Mouse (Mus musculus): ENCODE results near the gene Sh3rf1. TPM values are rescaled to one million over a fixed set of nuclear protein-coding genes. Genes with fewer than 3 reads are reported as not detected.

The Sh3rf1 gene
- 1.1 and 1.2 TPM in 2 replicates for polyA plus RNA-seq (2015; fragmentation: Nextera tagmentation; extraction: Ambion mirVana)

- H3K36me3 ChIP-seq (replicated peaks), result no peaks in the 10 kb centered on the region
- ATAC-seq (ENCODE audit: insufficient read depth), result peak; percentile 88
- H3K4me3 ChIP-seq (replicated peaks), result peak within 1 kb of the TSS; percentile 66
- H3K27me3 ChIP-seq, result peaks cover 39% of the 10 kb centered on the region
- under 1% methylated on average over 75 of the region's 84 CpGs for WGBS (ENCODE audit: insufficient replicate concordance)
- peak within 1 kb of the TSS; percentile 75 for H3K4me2 ChIP-seq
- peaks cover 9% of the 10 kb centered on the region; the same call in 1 of the 2 replicates for H3K4me1 ChIP-seq (replicated peaks)
- H3K27ac ChIP-seq (replicated peaks), result peak within 1 kb of the TSS; percentile 6; the same call in 1 of the 2 replicates
- peak within 1 kb of the TSS; percentile 56 for H3K9ac ChIP-seq
- H3K9me3 ChIP-seq (replicated peaks), result no peaks in the 10 kb centered on the region
These were observed at the start of gene Sh3rf1 for GRCm38 (mm10) chr8:61223729-61224379. Gene Sh3rf1 (plus strand): TSS chr8:61223872.

GRCm38 (mm10) chr8:61173921-61174492 is 49.7 kb upstream of the Sh3rf1 start:
- H3K9ac ChIP-seq, result no peak overlapping the region
- H3K9me3 ChIP-seq (replicated peaks), result no peaks in the 10 kb centered on the region
- 67% methylated on average over 7 of the region's 7 CpGs for WGBS (ENCODE audit: insufficient replicate concordance)
- no peaks in the 10 kb centered on the region for H3K27me3 ChIP-seq
- no peaks in the 10 kb centered on the region for H3K4me1 ChIP-seq (replicated peaks)
- no peak overlapping the region for H3K4me2 ChIP-seq
- H3K27ac ChIP-seq (replicated peaks), result no peak overlapping the region
- no peak overlapping the region for H3K4me3 ChIP-seq (replicated peaks)
- ATAC-seq (ENCODE audit: insufficient read depth), result no peak
- no peaks in the 10 kb centered on the region for H3K36me3 ChIP-seq (replicated peaks)

- Histone ChIP-seq H3K36me3 (replicated peaks) (no peaks in the 10 kb centered on the region), H3K9me3 (replicated peaks) (no peaks in the 10 kb centered on the region), H3K4me2 (no peak overlapping the region), H3K4me3 (replicated peaks) (no peak overlapping the region), H3K27ac (replicated peaks) (no peak overlapping the region), H3K9ac (no peak overlapping the region), H3K4me1 (replicated peaks) (no peaks in the 10 kb centered on the region), H3K27me3 (no peaks in the 10 kb centered on the region)
- no peak for ATAC-seq (ENCODE audit: insufficient read depth)
- 42% methylated on average over 2 of the region's 2 CpGs for WGBS (ENCODE audit: insufficient replicate concordance)
These were observed 47.8 kb upstream of the Sh3rf1 start for GRCm38 (mm10) chr8:61175876-61176275.

GRCm38 (mm10) chr8:61177680-61178593 is 45.7 kb upstream of the Sh3rf1 start:
- WGBS (ENCODE audit: insufficient replicate concordance), result 42% methylated on average over 12 of the region's 12 CpGs
- no peak overlapping the region for H3K27ac ChIP-seq (replicated peaks)
- H3K9ac ChIP-seq, result no peak overlapping the region
- ATAC-seq (ENCODE audit: insufficient read depth), result no peak
- H3K4me3 ChIP-seq (replicated peaks), result no peak overlapping the region
- no peaks in the 10 kb centered on the region for H3K9me3 ChIP-seq (replicated peaks)
- H3K4me2 ChIP-seq, result no peak overlapping the region
- H3K4me1 ChIP-seq (replicated peaks), result no peaks in the 10 kb centered on the region
- no peaks in the 10 kb centered on the region for H3K36me3 ChIP-seq (replicated peaks)
- H3K27me3 ChIP-seq, result no peaks in the 10 kb centered on the region

- ATAC-seq (ENCODE audit: insufficient read depth), result no peak
- 75% methylated on average over 11 of the region's 11 CpGs for WGBS (ENCODE audit: insufficient replicate concordance)
These were observed 45.0 kb upstream of the Sh3rf1 start for GRCm38 (mm10) chr8:61178594-61179140.

GRCm38 (mm10) chr8:61181592-61181991 is 42.1 kb upstream of the Sh3rf1 start:
- no peak overlapping the region for H3K9ac ChIP-seq
- H3K4me1 ChIP-seq (replicated peaks), result no peaks in the 10 kb centered on the region
- H3K4me2 ChIP-seq, result no peak overlapping the region
- no peaks in the 10 kb centered on the region for H3K9me3 ChIP-seq (replicated peaks)
- H3K36me3 ChIP-seq (replicated peaks), result no peaks in the 10 kb centered on the region
- no peak overlapping the region for H3K4me3 ChIP-seq (replicated peaks)
- 52% methylated on average over 2 of the region's 2 CpGs for WGBS (ENCODE audit: insufficient replicate concordance)
- H3K27me3 ChIP-seq, result no peaks in the 10 kb centered on the region
- no peak for ATAC-seq (ENCODE audit: insufficient read depth)
- H3K27ac ChIP-seq (replicated peaks), result no peak overlapping the region

More at GRCm38 (mm10) chr8:61178594-61179140, 45.0 kb upstream of the Sh3rf1 start:
- Histone ChIP-seq H3K4me3 (replicated peaks) (no peak overlapping the region), H3K27me3 (no peaks in the 10 kb centered on the region), H3K4me2 (no peak overlapping the region), H3K4me1 (replicated peaks) (no peaks in the 10 kb centered on the region), H3K27ac (replicated peaks) (no peak overlapping the region), H3K36me3 (replicated peaks) (no peaks in the 10 kb centered on the region), H3K9ac (no peak overlapping the region), H3K9me3 (replicated peaks) (no peaks in the 10 kb centered on the region)

GRCm38 (mm10) chr8:61182020-61182419 is 41.7 kb upstream of the Sh3rf1 start:
- no peak for ATAC-seq (ENCODE audit: insufficient read depth)
- H3K4me2 ChIP-seq, result no peak overlapping the region
- no peaks in the 10 kb centered on the region for H3K36me3 ChIP-seq (replicated peaks)
- H3K9me3 ChIP-seq (replicated peaks), result no peaks in the 10 kb centered on the region
- WGBS (ENCODE audit: insufficient replicate concordance), result 70% methylated on average over 4 of the region's 4 CpGs
- no peak overlapping the region for H3K9ac ChIP-seq
- no peaks in the 10 kb centered on the region for H3K27me3 ChIP-seq
- no peaks in the 10 kb centered on the region for H3K4me1 ChIP-seq (replicated peaks)
- no peak overlapping the region for H3K4me3 ChIP-seq (replicated peaks)
- no peak overlapping the region for H3K27ac ChIP-seq (replicated peaks)

- 36% methylated on average over 5 of the region's 5 CpGs for WGBS (ENCODE audit: insufficient replicate concordance)
These were observed 38.1 kb upstream of the Sh3rf1 start for GRCm38 (mm10) chr8:61185274-61186198.

GRCm38 (mm10) chr8:61194306-61194925 is 29.3 kb upstream of the Sh3rf1 start:
- Histone ChIP-seq H3K4me2 (no peak overlapping the region), H3K4me1 (replicated peaks) (no peaks in the 10 kb centered on the region), H3K36me3 (replicated peaks) (no peaks in the 10 kb centered on the region), H3K27me3 (no peaks in the 10 kb centered on the region), H3K4me3 (replicated peaks) (no peak overlapping the region), H3K9me3 (replicated peaks) (no peaks in the 10 kb centered on the region), H3K9ac (no peak overlapping the region), H3K27ac (replicated peaks) (no peak overlapping the region)
- ATAC-seq (ENCODE audit: insufficient read depth), result no peak
- WGBS (ENCODE audit: insufficient replicate concordance), result 61% methylated on average over 5 of the region's 5 CpGs

More at GRCm38 (mm10) chr8:61185274-61186198, 38.1 kb upstream of the Sh3rf1 start:
- Histone ChIP-seq H3K4me1 (replicated peaks) (no peaks in the 10 kb centered on the region), H3K4me3 (replicated peaks) (no peak overlapping the region), H3K27ac (replicated peaks) (no peak overlapping the region), H3K27me3 (no peaks in the 10 kb centered on the region), H3K36me3 (replicated peaks) (no peaks in the 10 kb centered on the region), H3K9me3 (replicated peaks) (no peaks in the 10 kb centered on the region), H3K9ac (no peak overlapping the region), H3K4me2 (no peak overlapping the region)
- ATAC-seq (ENCODE audit: insufficient read depth), result no peak
